In genomic region chr4:154239199-154239598, GRCm38 (mm10) we compare ENCODE assay signal across 25 mouse cellular contexts.
A peak's percentile ranks its signal among the peaks of the same experiment; 100 is the strongest.
DNase-seq lines count a peak whose midpoint lies in the region; ATAC-seq lines count a peak whose summit lies in the region.
"Had no signal": no experiment of that assay in that cellular context is flagged by ENCODE, and none has a peak within 500 bp of the region (broad histone marks: within the 10 kb centered on the region; RNA-seq: fewer than 3 reads in every experiment).

No protein-coding gene starts in this region.

- no peaks in the 10 kb centered on the region; the same call in 1 of the 2 replicates for H3K27me3 ChIP-seq in heart, embryonic 15.5 days
- 0 out of 2 replicates have a peak, but pooled peaks cover 2% of the 10 kb centered on the region for H3K27me3 ChIP-seq in heart, embryonic 11.5 days (ENCODE audit: control insufficient read depth, insufficient read depth, low read length)
- peaks cover 4% of the 10 kb centered on the region for H3K27me3 ChIP-seq in limb, embryonic 12.5 days
- peaks cover 17% of the 10 kb centered on the region; the same call in 1 of the 2 replicates for H3K27me3 ChIP-seq in limb, embryonic 10.5 days (ENCODE audit: low read depth, poor library complexity, severe bottlenecking)
- H3K27me3 ChIP-seq: embryonic facial prominence, embryonic 12.5 days; forebrain, embryonic 13.5 days; Patski had no signal

- no peak for ATAC-seq in heart, embryonic 15.5 days (replicated peaks; ENCODE audit: insufficient number of reproducible peaks, insufficient read depth, low FRiP score, low read depth)
- no peak for ATAC-seq in heart, embryonic 11.5 days (replicated peaks; ENCODE audit: insufficient number of reproducible peaks, low FRiP score, low TSS enrichment)
- ATAC-seq in limb, embryonic 12.5 days (ENCODE audit: insufficient number of reproducible peaks, insufficient read depth, low FRiP score, low TSS enrichment, low read depth) = no peak
- ATAC-seq: forebrain, embryonic 13.5 days; liver, embryonic 12.5 days; liver, postnatal 0 days; Patski had no signal

- H3K4me2 ChIP-seq in heart, embryonic 15.5 days = peak overlapping the region; percentile 12; the same call in 1 of the 2 replicates
- no peak overlapping the region for H3K4me2 ChIP-seq in heart, embryonic 11.5 days
- H3K4me2 ChIP-seq in limb, embryonic 12.5 days = peak overlapping the region; percentile 59; the same call in 1 of the 2 replicates
- H3K4me2 ChIP-seq: forebrain, embryonic 13.5 days; hindbrain, embryonic 14.5 days; liver, embryonic 12.5 days had no signal

- H3K9ac ChIP-seq in heart, embryonic 15.5 days = no peak overlapping the region
- no peak overlapping the region for H3K9ac ChIP-seq in heart, embryonic 11.5 days (ENCODE audit: low read depth, low read length)
- H3K9ac ChIP-seq in limb, embryonic 12.5 days (replicated peaks) = 0 out of 2 replicates have a peak overlapping the region, but pooled peaks have one; percentile 8
- H3K9ac ChIP-seq: embryonic facial prominence, embryonic 12.5 days; forebrain, embryonic 13.5 days; hindbrain, embryonic 14.5 days; liver, embryonic 12.5 days; liver, postnatal 0 days had no signal

- WGBS in heart, embryonic 15.5 days = 68% methylated on average over 8 of the region's 8 CpGs
- WGBS in heart, embryonic 11.5 days (ENCODE audit: insufficient replicate concordance) = 72% methylated on average over 8 of the region's 8 CpGs
- 84% methylated on average over 8 of the region's 8 CpGs for WGBS in limb, embryonic 12.5 days
- WGBS in limb, embryonic 10.5 days = 86% methylated on average over 8 of the region's 8 CpGs

- H3K4me3 ChIP-seq in heart, embryonic 15.5 days = no peak overlapping the region
- no peak overlapping the region for H3K4me3 ChIP-seq in heart, embryonic 11.5 days (ENCODE audit: low read depth, low read length)
- H3K4me3 ChIP-seq in limb, embryonic 12.5 days (replicated peaks) = no peak overlapping the region
- no peak overlapping the region for H3K4me3 ChIP-seq in limb, embryonic 10.5 days
- H3K4me3 ChIP-seq: embryonic facial prominence, embryonic 12.5 days; forebrain, embryonic 13.5 days; left cerebral cortex, adult 2 months; liver, embryonic 12.5 days; megakaryocyte, embryonic 14.5 days had no signal

- peaks cover 35% of the 10 kb centered on the region for H3K4me1 ChIP-seq in heart, embryonic 15.5 days (replicated peaks)
- H3K4me1 ChIP-seq in heart, embryonic 11.5 days (ENCODE audit: control insufficient read depth, insufficient read depth, low read length) = peaks cover 18% of the 10 kb centered on the region
- peaks cover 36% of the 10 kb centered on the region for H3K4me1 ChIP-seq in limb, embryonic 12.5 days (replicated peaks)
- peaks cover 20% of the 10 kb centered on the region for H3K4me1 ChIP-seq in limb, embryonic 10.5 days
- H3K4me1 ChIP-seq: megakaryocyte, embryonic 14.5 days had no signal

- H3K36me3 ChIP-seq in heart, embryonic 15.5 days = no peaks in the 10 kb centered on the region
- no peaks in the 10 kb centered on the region for H3K36me3 ChIP-seq in heart, embryonic 11.5 days (ENCODE audit: control insufficient read depth, insufficient read depth, low read length)
- peaks cover 21% of the 10 kb centered on the region; the same call in 1 of the 2 replicates for H3K36me3 ChIP-seq in limb, embryonic 12.5 days
- H3K36me3 ChIP-seq in limb, embryonic 10.5 days = peaks cover 24% of the 10 kb centered on the region; the same call in 1 of the 2 replicates
- H3K36me3 ChIP-seq: liver, embryonic 12.5 days had no signal

- no peak for DNase-seq in limb, embryonic 10.5 days (ENCODE audit: low spot score)
- DNase-seq in fat pad, adult 2 months (ENCODE audit: extremely low read depth, low read depth, low spot score) = peak; percentile 59
- no peak for DNase-seq in left cerebral cortex, adult 18-20 months (ENCODE audit: low spot score in 2 of 2)
- DNase-seq in cerebellum, postnatal 10 days = no peak
- DNase-seq: adrenal gland, postnatal 10 days; cerebellum, adult 8-10 months; cerebellum, postnatal 36 days; gastrocnemius, postnatal 14 days; kidney, adult 11 months; kidney, postnatal 14 days; layer of hippocampus, adult 9-11 months; left cerebral cortex, postnatal 4 days; liver, postnatal 0 days; lung, postnatal 36 days; midbrain, embryonic 14.5 days had no signal

- no peaks in the 10 kb centered on the region for H3K9me3 ChIP-seq in heart, embryonic 15.5 days (replicated peaks)
- no peaks in the 10 kb centered on the region for H3K9me3 ChIP-seq in heart, embryonic 11.5 days (replicated peaks; ENCODE audit: control insufficient read depth, low read length)
- no peaks in the 10 kb centered on the region for H3K9me3 ChIP-seq in limb, embryonic 12.5 days
- H3K9me3 ChIP-seq in limb, embryonic 10.5 days (replicated peaks) = no peaks in the 10 kb centered on the region
- H3K9me3 ChIP-seq: embryonic facial prominence, embryonic 12.5 days; forebrain, embryonic 13.5 days; liver, embryonic 12.5 days had no signal

- no peak overlapping the region for H3K27ac ChIP-seq in heart, embryonic 15.5 days
- no peak overlapping the region for H3K27ac ChIP-seq in heart, embryonic 11.5 days (ENCODE audit: low read depth, low read length)
- H3K27ac ChIP-seq in limb, embryonic 12.5 days = no peak overlapping the region
- no peak overlapping the region for H3K27ac ChIP-seq in limb, embryonic 10.5 days
- H3K27ac ChIP-seq: embryonic facial prominence, embryonic 12.5 days; forebrain, embryonic 13.5 days; hindbrain, embryonic 14.5 days; left cerebral cortex, adult 2 months; liver, embryonic 12.5 days had no signal
